Mouse (Mus musculus): ENCODE measurements at regions not wholly inside any gene's neighbourhood (a gene's known extent, or its start where the extent isn't known, plus 50 kb on each side); places are given as distances from the start of the nearest gene placed in this dataset.
A peak's percentile ranks its signal among the peaks of the same experiment; 100 is the strongest.

GRCm38 (mm10) chr3:128415568-128415967, 519.4 kb upstream of the Fam241a start:
- DNase-seq, result no peak

GRCm38 (mm10) chr3:128413481-128413880, 517.4 kb upstream of the Fam241a start:
- no peak for DNase-seq

- DNase-seq, result no peak
Measured at GRCm38 (mm10) chr3:128412157-128412556, 516.0 kb upstream of the Fam241a start.

GRCm38 (mm10) chr3:128394805-128395204, 498.7 kb upstream of the Fam241a start:
- no peak for DNase-seq

GRCm38 (mm10) chr3:128380579-128380978, 484.5 kb upstream of the Fam241a start:
- DNase-seq, result no peak

- DNase-seq, result no peak
Measured at GRCm38 (mm10) chr3:128369521-128370127, 473.5 kb upstream of the Fam241a start.

GRCm38 (mm10) chr3:128362310-128362709, 466.2 kb upstream of the Fam241a start:
- DNase-seq, result no peak

- DNase-seq, result peak; percentile 17 to 24
Measured at GRCm38 (mm10) chr3:128349123-128349522, 453.0 kb upstream of the Fam241a start.

- DNase-seq, result no peak
Measured at GRCm38 (mm10) chr3:128347782-128348574, 451.9 kb upstream of the Fam241a start.

GRCm38 (mm10) chr3:128337508-128337907, 441.4 kb upstream of the Fam241a start:
- DNase-seq, result no peak

- DNase-seq, result peak; percentile 48 to 61
Measured at GRCm38 (mm10) chr3:128337031-128337430, 440.9 kb upstream of the Fam241a start.

- DNase-seq, result no peak
Measured at GRCm38 (mm10) chr3:128327677-128328076, 431.6 kb upstream of the Fam241a start.

GRCm38 (mm10) chr3:128301312-128301711, 405.2 kb upstream of the Fam241a start:
- no peak for DNase-seq

GRCm38 (mm10) chr3:128298110-128298509, 402.0 kb upstream of the Fam241a start:
- no peak for DNase-seq

GRCm38 (mm10) chr3:128287846-128288245, 391.7 kb upstream of the Fam241a start:
- DNase-seq, result no peak

- no peak for DNase-seq
Measured at GRCm38 (mm10) chr3:128285214-128285613, 389.1 kb upstream of the Fam241a start.

- DNase-seq, result no peak
Measured at GRCm38 (mm10) chr3:128280626-128281025, 384.5 kb upstream of the Fam241a start.

- no peak for DNase-seq
Measured at GRCm38 (mm10) chr3:128270576-128270975, 374.5 kb upstream of the Fam241a start.

- no peak for DNase-seq
Measured at GRCm38 (mm10) chr3:128261208-128261607, 365.1 kb upstream of the Fam241a start.

- no peak for DNase-seq
Measured at GRCm38 (mm10) chr3:128247816-128248215, 351.7 kb upstream of the Fam241a start.

GRCm38 (mm10) chr3:128239813-128240421, 343.8 kb upstream of the Fam241a start:
- DNase-seq, result no peak

GRCm38 (mm10) chr3:128230390-128230789, 334.3 kb upstream of the Fam241a start:
- DNase-seq, result no peak

GRCm38 (mm10) chr3:128226930-128227585, 330.9 kb upstream of the Fam241a start:
- no peak for DNase-seq
